Mouse (Mus musculus) limb, embryonic 12.5 days (tissue): ENCODE results near the gene Celf5. TPM values are rescaled to one million over a fixed set of nuclear protein-coding genes. Genes with fewer than 3 reads are reported as not detected.

ENCODE experiments used
- ATAC-seq: fragments of 200-750 bp; cut with Nextera tagmentation; 2 replicates; pipeline ENCODE4 v1.8.0; 2017; ENCODE audit warnings: low read depth, moderate TSS enrichment; ENCODE audit not compliant: insufficient number of reproducible peaks, insufficient read depth, low FRiP score, low TSS enrichment
- H3K27ac ChIP-seq: fragments of 300-500 bp; sonication (generic); 2 replicates; pipeline ENCODE4 v1.5.1; 2016; ENCODE audit warnings: mild to moderate bottlenecking, moderate library complexity
- H3K27me3 ChIP-seq: fragments of 300-500 bp; sonication (generic); 2 replicates; pipeline ENCODE4 v1.6.1; 2016; ENCODE audit warnings: mild to moderate bottlenecking, moderate library complexity
- H3K36me3 ChIP-seq: fragments of 300-500 bp; sonication (generic); 2 replicates; pipeline ENCODE4 v1.6.1; 2016; ENCODE audit warnings: mild to moderate bottlenecking, moderate library complexity
- H3K4me1 ChIP-seq: fragments of 300-500 bp; sonication (generic); replicated peaks from 2 replicates; pipeline ENCODE4 v1.6.1; 2016
- H3K4me2 ChIP-seq: fragments of 300-500 bp; sonication (generic); 2 replicates; pipeline ENCODE4 v1.6.1; 2016; ENCODE audit warnings: mild to moderate bottlenecking, moderate library complexity
- H3K4me3 ChIP-seq: fragments of 300-500 bp; sonication (generic); replicated peaks from 2 replicates; pipeline ENCODE4 v1.5.1; 2016; ENCODE audit warnings: mild to moderate bottlenecking
- H3K9ac ChIP-seq: fragments of 300-500 bp; sonication (generic); replicated peaks from 2 replicates; pipeline ENCODE4 v1.6.1; 2016; ENCODE audit warnings: mild to moderate bottlenecking, moderate library complexity
- H3K9me3 ChIP-seq: fragments of 300-500 bp; sonication (generic); 2 replicates; pipeline ENCODE4 v1.6.1; 2016; ENCODE audit warnings: mild to moderate bottlenecking, moderate library complexity
- WGBS: fragments of 180-500 bp; shearing (Covaris S2); methylation state at CpG from one replicate; pipeline ENCODE4 v1.1.7; 2016; 5-methylcytosine and 5-hydroxymethylcytosine counted together
- polyA plus RNA-seq: library from polyadenylated mRNA; unstranded; fragments of >200 nt; fragmentation: Nextera tagmentation; extraction: Ambion mirVana; gene quantifications from 2 replicates; pipeline ENCODE4 v1.2.1, GENCODE M21; 2016

The Celf5 gene
- polyA plus RNA-seq, 1 experiment from 2014 or later: 0.93 TPM

GRCm38 (mm10) chr10:81424246-81425051, 58.1 kb downstream of the Celf5 start:
- no peak overlapping the region for H3K27ac ChIP-seq
- peak overlapping the region; percentile 37; the same call in 1 of the 2 replicates for H3K9ac ChIP-seq
- WGBS: 4% methylated on average over 25 of the region's 25 CpGs
- ATAC-seq: no peak
- peak overlapping the region; percentile 15; the same call in 1 of the 2 replicates for H3K4me3 ChIP-seq
- peaks cover 77% of the 10 kb centered on the region for H3K27me3 ChIP-seq
- peaks cover 6% of the 10 kb centered on the region; the same call in 1 of the 2 replicates for H3K9me3 ChIP-seq
- H3K4me1 ChIP-seq: peaks cover 40% of the 10 kb centered on the region
- peaks cover 13% of the 10 kb centered on the region for H3K36me3 ChIP-seq
- H3K4me2 ChIP-seq: peak overlapping the region; percentile 89

GRCm38 (mm10) chr10:81423476-81424245, 58.8 kb downstream of the Celf5 start:
- H3K4me3 ChIP-seq: peak overlapping the region; percentile 15; the same call in 1 of the 2 replicates
- H3K36me3 ChIP-seq: peaks cover 14% of the 10 kb centered on the region
- H3K9me3 ChIP-seq: peaks cover 3% of the 10 kb centered on the region; the same call in 1 of the 2 replicates
- no peak overlapping the region for H3K27ac ChIP-seq
- peaks cover 70% of the 10 kb centered on the region for H3K27me3 ChIP-seq
- H3K9ac ChIP-seq: 0 out of 2 replicates have a peak overlapping the region, but pooled peaks have one; percentile 37
- H3K4me2 ChIP-seq: peak overlapping the region; percentile 89
- no peak for ATAC-seq
- H3K4me1 ChIP-seq: peaks cover 43% of the 10 kb centered on the region
- WGBS: 58% methylated on average over 4 of the region's 4 CpGs

GRCm38 (mm10) chr10:81422661-81423217, 59.8 kb downstream of the Celf5 start:
- H3K4me1 ChIP-seq: peaks cover 52% of the 10 kb centered on the region
- H3K9ac ChIP-seq: no peak overlapping the region
- H3K27ac ChIP-seq: no peak overlapping the region
- H3K4me3 ChIP-seq: no peak overlapping the region
- peaks cover 60% of the 10 kb centered on the region for H3K27me3 ChIP-seq
- peaks cover 14% of the 10 kb centered on the region for H3K36me3 ChIP-seq
- no peak for ATAC-seq
- 82% methylated on average over 3 of the region's 3 CpGs for whole genome bisulfite sequencing
- H3K9me3 ChIP-seq: no peaks in the 10 kb centered on the region
- H3K4me2 ChIP-seq: no peak overlapping the region

GRCm38 (mm10) chr10:81422191-81422590, 60.3 kb downstream of the Celf5 start:
- 0 out of 2 replicates have a peak overlapping the region, but pooled peaks have one; percentile 44 for H3K9ac ChIP-seq
- H3K27me3 ChIP-seq: peaks cover 55% of the 10 kb centered on the region
- no peak overlapping the region for H3K4me3 ChIP-seq
- peaks cover 14% of the 10 kb centered on the region for H3K36me3 ChIP-seq
- no peak for ATAC-seq
- WGBS: 78% methylated on average over 6 of the region's 6 CpGs
- H3K9me3 ChIP-seq: no peaks in the 10 kb centered on the region
- H3K4me1 ChIP-seq: peaks cover 55% of the 10 kb centered on the region
- no peak overlapping the region for H3K27ac ChIP-seq
- H3K4me2 ChIP-seq: no peak overlapping the region

GRCm38 (mm10) chr10:81421797-81422100, 60.8 kb downstream of the Celf5 start:
- Histone ChIP-seq H3K27ac (no peak overlapping the region), H3K9me3 (no peaks in the 10 kb centered on the region), H3K9ac (0 out of 2 replicates have a peak overlapping the region, but pooled peaks have one; percentile 44), H3K4me3 (no peak overlapping the region), H3K4me1 (peaks cover 55% of the 10 kb centered on the region), H3K27me3 (peaks cover 50% of the 10 kb centered on the region), H3K36me3 (peaks cover 14% of the 10 kb centered on the region), H3K4me2 (no peak overlapping the region)
- WGBS: 85% methylated on average over 5 of the region's 5 CpGs
- ATAC-seq: no peak

GRCm38 (mm10) chr10:81421041-81421796, 61.3 kb downstream of the Celf5 start:
- Histone ChIP-seq H3K4me3 (no peak overlapping the region), H3K36me3 (peaks cover 14% of the 10 kb centered on the region), H3K9ac (0 out of 2 replicates have a peak overlapping the region, but pooled peaks have one; percentile 44), H3K27ac (no peak overlapping the region), H3K27me3 (peaks cover 45% of the 10 kb centered on the region), H3K9me3 (no peaks in the 10 kb centered on the region), H3K4me2 (no peak overlapping the region), H3K4me1 (peaks cover 55% of the 10 kb centered on the region)
- WGBS: 79% methylated on average over 4 of the region's 4 CpGs
- no peak for ATAC-seq

GRCm38 (mm10) chr10:81420191-81420767, 62.2 kb downstream of the Celf5 start:
- H3K36me3 ChIP-seq: peaks cover 14% of the 10 kb centered on the region
- H3K9ac ChIP-seq: no peak overlapping the region
- H3K4me1 ChIP-seq: peaks cover 55% of the 10 kb centered on the region
- peak overlapping the region; percentile 2; the same call in 1 of the 2 replicates for H3K4me3 ChIP-seq
- H3K4me2 ChIP-seq: no peak overlapping the region
- peaks cover 36% of the 10 kb centered on the region for H3K27me3 ChIP-seq
- H3K9me3 ChIP-seq: no peaks in the 10 kb centered on the region
- no peak overlapping the region for H3K27ac ChIP-seq
- ATAC-seq: no peak
- WGBS: 84% methylated on average over 40 of the region's 40 CpGs

GRCm38 (mm10) chr10:81419111-81419928, 63.2 kb downstream of the Celf5 start:
- H3K27ac ChIP-seq: no peak overlapping the region
- ATAC-seq: no peak
- WGBS: 89% methylated on average over 10 of the region's 10 CpGs
- peaks cover 26% of the 10 kb centered on the region for H3K27me3 ChIP-seq
- H3K4me1 ChIP-seq: peaks cover 55% of the 10 kb centered on the region
- no peak overlapping the region for H3K4me3 ChIP-seq
- H3K4me2 ChIP-seq: no peak overlapping the region
- H3K36me3 ChIP-seq: peaks cover 14% of the 10 kb centered on the region
- H3K9me3 ChIP-seq: no peaks in the 10 kb centered on the region
- H3K9ac ChIP-seq: no peak overlapping the region

- H3K4me2 ChIP-seq: no peak overlapping the region
- H3K9ac ChIP-seq: no peak overlapping the region
- H3K9me3 ChIP-seq: no peaks in the 10 kb centered on the region
- H3K4me3 ChIP-seq: no peak overlapping the region
- no peak overlapping the region for H3K27ac ChIP-seq
- H3K27me3 ChIP-seq: peaks cover 17% of the 10 kb centered on the region
- WGBS: 54% methylated on average over 11 of the region's 11 CpGs
- peaks cover 58% of the 10 kb centered on the region for H3K4me1 ChIP-seq
- no peak for ATAC-seq
- peaks cover 14% of the 10 kb centered on the region for H3K36me3 ChIP-seq
Measured at GRCm38 (mm10) chr10:81418216-81419070, 64.1 kb downstream of the Celf5 start.
